Mouse (Mus musculus) CH12.LX (cell line): ENCODE measurements around the gene U2af1l4. TPM values are rescaled to one million over a fixed set of nuclear protein-coding genes. Genes with fewer than 3 reads are reported as not detected.

ENCODE experiments used
- DNase-seq: peaks from one replicate; pipeline ENCODE4 v3.0.0-alpha.2; 2013; ENCODE audit errors: extremely low read depth
- H3K27ac ChIP-seq: 2 replicates; pipeline ENCODE4 v1.5.1; 2012; ENCODE audit warnings: low read depth, mild to moderate bottlenecking, control low read depth, moderate library complexity; ENCODE audit not compliant: insufficient read depth
- H3K27me3 ChIP-seq: replicated peaks from 2 replicates; pipeline ENCODE3; 2012; ENCODE audit warnings: inconsistent platforms
- H3K36me3 ChIP-seq, 2 experiments: replicated peaks in 1 of 2; 2 replicates each; pipeline versions ENCODE3 to v1.6.1; 2012; ENCODE audit warnings: inconsistent platforms in 1 of 2, low read length in 1 of 2, mild to moderate bottlenecking in 1 of 2, mixed read lengths in 1 of 2, moderate library complexity in 1 of 2; ENCODE audit not compliant: control insufficient read depth in 1 of 2, insufficient read depth in 1 of 2
- H3K4me1 ChIP-seq, 2 experiments: 2 replicates each; pipeline ENCODE4 v1.6.1; 2012; ENCODE audit warnings: inconsistent platforms in 1 of 2, moderate library complexity in 1 of 2; ENCODE audit not compliant: insufficient read depth in 2 of 2, control insufficient read depth in 1 of 2
- H3K4me2 ChIP-seq: 2 replicates; pipeline ENCODE4 v1.6.1; 2012; ENCODE audit warnings: low read depth, mild to moderate bottlenecking, control low read depth; ENCODE audit not compliant: poor library complexity, insufficient read depth, severe bottlenecking
- H3K4me3 ChIP-seq, 3 experiments: fragments of 150-350 bp in 1 of 3; sonication (generic) in 1 of 3; replicated peaks in 1 of 3; 2 replicates each; pipeline versions ENCODE3 to v1.5.1; 2011 to 2012; ENCODE audit warnings: low read depth in 2 of 3, low read length in 2 of 3, mild to moderate bottlenecking in 2 of 3, moderate library complexity in 2 of 3, control low read depth in 1 of 3, improper control_type of control experiment in 1 of 3, inconsistent platforms in 1 of 3, mixed read lengths in 1 of 3; ENCODE audit not compliant: poor library complexity in 1 of 3
- H3K79me2 ChIP-seq: replicated peaks from 2 replicates; pipeline ENCODE4 v1.6.1; 2012; ENCODE audit warnings: mild to moderate bottlenecking, moderate library complexity; ENCODE audit not compliant: control insufficient read depth, poor library complexity, insufficient read depth, severe bottlenecking; ENCODE audit errors: extremely low read depth
- H3K9ac ChIP-seq: 2 replicates; pipeline ENCODE4 v1.6.1; 2012; ENCODE audit warnings: low read depth, mild to moderate bottlenecking, control low read depth, moderate library complexity; ENCODE audit not compliant: insufficient read depth
- H3K9me3 ChIP-seq: replicated peaks from 2 replicates; pipeline ENCODE3; 2012; ENCODE audit warnings: low read length, inconsistent platforms, mixed read lengths
- CHD1 ChIP-seq: IDR thresholded peaks from 2 replicates; pipeline ENCODE4 v1.6.1; 2012; ENCODE audit warnings: low read depth, low read length, improper control_type of control experiment, inconsistent platforms
- CHD2 ChIP-seq: IDR thresholded peaks from 2 replicates; pipeline ENCODE4 v1.6.1; 2011; ENCODE audit warnings: low read length, improper control_type of control experiment
- CTCF ChIP-seq, 2 experiments: IDR thresholded peaks in 1 of 2; conservative IDR thresholded peaks in 1 of 2; 2 replicates each; pipeline ENCODE4 v1.5.1; 2011 to 2012; ENCODE audit warnings: low read depth in 2 of 2, low read length in 2 of 2, improper control_type of control experiment in 1 of 2, inconsistent platforms in 1 of 2, mild to moderate bottlenecking in 1 of 2, moderate library complexity in 1 of 2
- GABPA ChIP-seq: IDR thresholded peaks from 2 replicates; pipeline ENCODE4 v1.6.1; 2012; ENCODE audit warnings: low read depth, low read length, improper control_type of control experiment, inconsistent platforms; ENCODE audit not compliant: insufficient replicate concordance
- HCFC1 ChIP-seq: IDR thresholded peaks from 2 replicates; pipeline ENCODE4 v1.6.1; 2012; ENCODE audit warnings: low read depth, mild to moderate bottlenecking, inconsistent platforms, low read length, improper control_type of control experiment
- IRF4 ChIP-seq: IDR thresholded peaks from 2 replicates; pipeline ENCODE4 v1.6.1; 2014; ENCODE audit warnings: low read depth, mild to moderate bottlenecking, inconsistent platforms, low read length, improper control_type of control experiment
- JUN ChIP-seq: IDR thresholded peaks from 2 replicates; pipeline ENCODE4 v1.6.1; 2011; ENCODE audit warnings: low read depth, mild to moderate bottlenecking, low read length, improper control_type of control experiment, moderate library complexity; ENCODE audit not compliant: insufficient read depth
- JUND ChIP-seq: conservative IDR thresholded peaks from 2 replicates; pipeline ENCODE4 v1.6.1; 2011; ENCODE audit warnings: low read depth, low read length, improper control_type of control experiment
- KAT2A ChIP-seq: IDR thresholded peaks from 2 replicates; pipeline ENCODE4 v1.6.1; 2012; ENCODE audit warnings: low read length, improper control_type of control experiment, inconsistent platforms; ENCODE audit not compliant: insufficient replicate concordance
- MAX ChIP-seq: IDR thresholded peaks from 2 replicates; pipeline ENCODE4 v1.6.1; 2011; ENCODE audit warnings: low read length, improper control_type of control experiment
- MAZ ChIP-seq: IDR thresholded peaks from 2 replicates; pipeline ENCODE4 v1.6.1; 2012; ENCODE audit warnings: low read depth, mild to moderate bottlenecking, inconsistent platforms, low read length, improper control_type of control experiment, moderate library complexity
- MEF2A ChIP-seq: IDR thresholded peaks from 2 replicates; pipeline ENCODE4 v1.6.1; 2014; ENCODE audit warnings: low read depth, mild to moderate bottlenecking, inconsistent platforms, low read length, improper control_type of control experiment, borderline replicate concordance
- MYC ChIP-seq: IDR thresholded peaks from 2 replicates; pipeline ENCODE4 v1.6.1; 2011; ENCODE audit warnings: low read depth, mild to moderate bottlenecking, improper control_type of control experiment, low read length
- NELFE ChIP-seq: IDR thresholded peaks from 2 replicates; pipeline ENCODE4 v1.6.1; 2011; ENCODE audit warnings: low read depth, low read length, improper control_type of control experiment
- NRF1 ChIP-seq: IDR thresholded peaks from 2 replicates; pipeline ENCODE4 v1.6.1; 2014; ENCODE audit warnings: low read depth, mild to moderate bottlenecking, inconsistent platforms, low read length, improper control_type of control experiment, moderate library complexity
- POLR2AphosphoS2 ChIP-seq: IDR thresholded peaks from 2 replicates; pipeline ENCODE4 v1.6.1; 2011; ENCODE audit warnings: low read depth, low read length, improper control_type of control experiment
- RAD21 ChIP-seq: IDR thresholded peaks from 2 replicates; pipeline ENCODE4 v1.6.1; 2011; ENCODE audit warnings: low read depth, mild to moderate bottlenecking, low read length, improper control_type of control experiment, moderate library complexity
- RCOR1 ChIP-seq: conservative IDR thresholded peaks from 2 replicates; pipeline ENCODE4 v1.6.1; 2012; ENCODE audit warnings: low read depth, mild to moderate bottlenecking, inconsistent platforms, low read length, improper control_type of control experiment
- SIN3A ChIP-seq: IDR thresholded peaks from 2 replicates; pipeline ENCODE4 v1.6.1; 2012; ENCODE audit warnings: low read length, improper control_type of control experiment, inconsistent platforms
- SMC3 ChIP-seq: IDR thresholded peaks from 2 replicates; pipeline ENCODE4 v1.6.1; 2011; ENCODE audit warnings: low read depth, low read length, improper control_type of control experiment
- TBP ChIP-seq: conservative IDR thresholded peaks from 2 replicates; pipeline ENCODE4 v1.6.1; 2011; ENCODE audit warnings: low read depth, low read length, improper control_type of control experiment
- USF1 ChIP-seq: IDR thresholded peaks from 2 replicates; pipeline ENCODE4 v1.6.1; 2014; ENCODE audit warnings: low read depth, mild to moderate bottlenecking, inconsistent platforms, low read length, improper control_type of control experiment
- USF2 ChIP-seq: conservative IDR thresholded peaks from 2 replicates; pipeline ENCODE4 v1.6.1; 2011; ENCODE audit warnings: low read depth, low read length, improper control_type of control experiment
- ZNF384 ChIP-seq: IDR thresholded peaks from 2 replicates; pipeline ENCODE4 v1.6.1; 2012; ENCODE audit warnings: low read depth, low read length, improper control_type of control experiment, inconsistent platforms
- dilution Hi-C: fragments of 300-500 bp; cut with MboI; formaldehyde crosslinking; loops from 2 replicates; pipeline ENCODE4 v1.14.3; 2020; ENCODE audit warnings: low sequenced_read_pairs; ENCODE audit not compliant: extremely low pct_unique_long_range_greater_than_20kb, extremely low pct_ligation_motif_present
- in situ Hi-C: fragments of 300-500 bp; cut with MboI; formaldehyde crosslinking; loops from 3 replicates; pipeline ENCODE4 v1.14.3; 2019; ENCODE audit warnings: low sequenced_read_pairs, low pct_ligation_motif_present, low pct_unique_long_range_greater_than_20kb, mixed read lengths
- polyA plus RNA-seq: library from polyadenylated mRNA; unstranded; fragments of >175 nt; gene quantifications from 2 replicates; pipeline ENCODE4 v1.2.1, GENCODE M21; 2012; ENCODE audit warnings: low read depth; ENCODE audit not compliant: insufficient read length
- total RNA-seq, 2 experiments: library from RNA; depleted of rRNA; stranded (reverse); fragments of 300-350 nt in 1 of 2; fragments of >200 nt in 1 of 2; gene quantifications; 2 replicates each; pipeline ENCODE4 v1.2.3; 2012 to 2014

The U2af1l4 gene
- total and polyA plus RNA-seq, 3 experiments: 51.5 to 60.8 (median 56.7) TPM

DNA sequence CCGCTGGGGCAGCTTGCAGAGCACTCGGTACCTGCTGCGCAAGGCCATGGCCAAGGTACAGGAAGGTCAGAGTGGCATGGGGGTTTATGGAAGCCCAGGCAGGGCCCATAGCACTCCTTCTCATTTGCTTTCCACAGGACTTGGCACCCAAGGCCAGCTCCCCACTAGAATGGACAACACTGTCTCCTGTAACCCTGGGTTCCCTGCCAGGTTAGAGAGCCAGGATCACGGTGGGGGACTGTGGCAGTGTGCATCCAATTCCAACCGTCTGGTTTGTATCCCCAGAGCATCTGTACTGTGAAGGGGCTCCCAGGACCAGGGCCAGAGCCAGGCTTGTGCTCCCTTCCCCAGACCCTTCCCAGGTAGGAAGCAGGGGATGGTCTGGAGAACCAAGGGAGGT is 42.2 kb upstream of the U2af1l4 start:
- TF ChIP-seq MAX: no peak
- TF ChIP-seq CTCF (conservative IDR thresholded peaks at IDR 0.05 in 1 of 2, IDR thresholded peaks at IDR 0.05 in 1 of 2; ENCODE audit: low read depth in 2 of 2, low read length in 2 of 2): no peak
- TF ChIP-seq HCFC1: no peak
- TF ChIP-seq IRF4: no peak
- no peak for TF ChIP-seq MAZ
- no peak for TF ChIP-seq MEF2A
- TF ChIP-seq NELFE: no peak
- no peak for TF ChIP-seq JUND
- no peak for TF ChIP-seq SIN3A
- TF ChIP-seq USF2: no peak
- no peak for TF ChIP-seq NRF1
- TF ChIP-seq MYC: no peak
- no peak for TF ChIP-seq JUN
- TF ChIP-seq KAT2A: no peak
- no peak for TF ChIP-seq RAD21
- no peak for TF ChIP-seq RCOR1
- no peak for TF ChIP-seq ZNF384
- TF ChIP-seq CHD2: no peak
- TF ChIP-seq, all 38 proteins: peak for 0
- Histone ChIP-seq H3K79me2 (no peaks in the 10 kb centered on the region), H3K9me3 (no peaks in the 10 kb centered on the region), H3K4me3 (no peak overlapping the region), H3K27ac (no peak overlapping the region), H3K36me3 (peaks cover 2 to 32% of the 10 kb centered on the region in 2 experiments), H3K4me1 (peaks cover 10 to 18% of the 10 kb centered on the region in 2 experiments), H3K27me3 (peaks cover 1% of the 10 kb centered on the region), H3K9ac (no peak overlapping the region), H3K4me2 (no peak overlapping the region)
- dilution Hi-C loops: no loop called here
- in situ Hi-C loops: no loop called here
- DNase-seq: no peak

- no peaks in the 10 kb centered on the region for H3K79me2 ChIP-seq
- H3K4me1 ChIP-seq: peaks cover 10 to 18% of the 10 kb centered on the region in 2 experiments
- no peak for DNase-seq
- no peak overlapping the region for H3K4me2 ChIP-seq
- H3K9me3 ChIP-seq: no peaks in the 10 kb centered on the region
- peaks cover 9 to 52% of the 10 kb centered on the region in 2 experiments for H3K36me3 ChIP-seq
- dilution Hi-C loops: no loop called here
- no peak overlapping the region for H3K4me3 ChIP-seq
- no peaks in the 10 kb centered on the region for H3K27me3 ChIP-seq
- no peak for TF ChIP-seq MAZ
- TF ChIP-seq CHD1: no peak
- TF ChIP-seq GABPA: no peak
- TF ChIP-seq RCOR1: no peak
- TF ChIP-seq NRF1: no peak
- TF ChIP-seq USF1: no peak
- TF ChIP-seq SMC3: no peak
- TF ChIP-seq MEF2A: no peak
- no peak for TF ChIP-seq NELFE
- no peak for TF ChIP-seq JUND
- TF ChIP-seq POLR2AphosphoS2: no peak
- no peak for TF ChIP-seq JUN
- TF ChIP-seq USF2: no peak
- TF ChIP-seq TBP: no peak
- in situ Hi-C loops: no loop called here
- H3K9ac ChIP-seq: no peak overlapping the region
- H3K27ac ChIP-seq: no peak overlapping the region
Observed at GRCm38 (mm10) chr7:30522871-30523270, 40.2 kb upstream of the U2af1l4 start.
